Comparison of ENCODE assay signal across 9 mouse cellular contexts in genomic region chrX:23694588-23694987, GRCm38 (mm10). TPM values are rescaled to one million over a fixed set of nuclear protein-coding genes. Genes with fewer than 3 reads are reported as not detected.
DNase-seq lines count a peak whose midpoint lies in the region; ATAC-seq lines count a peak whose summit lies in the region.
"Had no signal": no experiment of that assay in that cellular context is flagged by ENCODE, and none has a peak within 500 bp of the region (broad histone marks: within the 10 kb centered on the region; RNA-seq: fewer than 3 reads in every experiment).

No protein-coding gene starts in this region.

- DNase-seq in forebrain, embryonic 10.5 days (ENCODE audit: extremely low spot score, low spot score): no peak
- DNase-seq in lung, adult 18-20 months: no peak
- DNase-seq in intestine, embryonic 14.5 days (ENCODE audit: low spot score): no peak
- DNase-seq in layer of hippocampus, adult 9-11 months: no peak
- no peak for DNase-seq in cerebellum, adult 18-20 months
- DNase-seq: spleen, adult 18-20 months had no signal

- 78% methylated on average over 3 of the region's 3 CpGs for WGBS in forebrain, embryonic 10.5 days
- 82% methylated on average over 3 of the region's 3 CpGs for WGBS in forebrain, embryonic 13.5 days
- WGBS in lung, embryonic 15.5 days: 63% methylated on average over 3 of the region's 3 CpGs
- WGBS in intestine, embryonic 14.5 days: 64% methylated on average over 3 of the region's 3 CpGs
- WGBS in neural tube, embryonic 13.5 days: 74% methylated on average over 3 of the region's 3 CpGs

- no peak overlapping the region; the same call in 1 of the 2 replicates for H3K4me2 ChIP-seq in forebrain, embryonic 13.5 days
- no peak overlapping the region for H3K4me2 ChIP-seq in lung, embryonic 15.5 days
- H3K4me2 ChIP-seq in intestine, embryonic 14.5 days (ENCODE audit: low read length): peak overlapping the region; percentile 50
- H3K4me2 ChIP-seq in neural tube, embryonic 13.5 days: peak overlapping the region; percentile 58

- H3K9ac ChIP-seq in forebrain, embryonic 13.5 days: no peak overlapping the region
- no peak overlapping the region for H3K9ac ChIP-seq in lung, embryonic 15.5 days
- H3K9ac ChIP-seq in intestine, embryonic 14.5 days (ENCODE audit: low read length): no peak overlapping the region
- H3K9ac ChIP-seq in neural tube, embryonic 13.5 days: no peak overlapping the region

- no peak overlapping the region for H3K27ac ChIP-seq in forebrain, embryonic 10.5 days
- no peak overlapping the region for H3K27ac ChIP-seq in forebrain, embryonic 13.5 days
- no peak overlapping the region for H3K27ac ChIP-seq in lung, embryonic 15.5 days
- no peak overlapping the region for H3K27ac ChIP-seq in intestine, embryonic 14.5 days (ENCODE audit: low read depth)
- no peak overlapping the region for H3K27ac ChIP-seq in neural tube, embryonic 13.5 days (replicated peaks)

- H3K27me3 ChIP-seq in forebrain, embryonic 10.5 days (ENCODE audit: poor library complexity, severe bottlenecking): no peaks in the 10 kb centered on the region
- H3K27me3 ChIP-seq in forebrain, embryonic 13.5 days: no peaks in the 10 kb centered on the region
- no peaks in the 10 kb centered on the region for H3K27me3 ChIP-seq in lung, embryonic 15.5 days
- H3K27me3 ChIP-seq in intestine, embryonic 14.5 days (replicated peaks; ENCODE audit: control insufficient read depth, insufficient read depth, low read length): no peaks in the 10 kb centered on the region
- H3K27me3 ChIP-seq in neural tube, embryonic 13.5 days: no peaks in the 10 kb centered on the region

- no peak for ATAC-seq in forebrain, embryonic 13.5 days
- ATAC-seq in lung, embryonic 15.5 days (ENCODE audit: borderline replicate concordance, extremely low read depth, low FRiP score, low TSS enrichment): no peak
- ATAC-seq in intestine, embryonic 14.5 days (replicated peaks; ENCODE audit: low FRiP score, low TSS enrichment, low read depth): no peak
- ATAC-seq in neural tube, embryonic 13.5 days (ENCODE audit: low read depth): no peak

- no peaks in the 10 kb centered on the region for H3K36me3 ChIP-seq in forebrain, embryonic 10.5 days (replicated peaks)
- H3K36me3 ChIP-seq in forebrain, embryonic 13.5 days (ENCODE audit: poor library complexity, severe bottlenecking): no peaks in the 10 kb centered on the region
- H3K36me3 ChIP-seq in lung, embryonic 15.5 days: no peaks in the 10 kb centered on the region
- no peaks in the 10 kb centered on the region for H3K36me3 ChIP-seq in intestine, embryonic 14.5 days (ENCODE audit: control insufficient read depth, insufficient read depth, low read length)
- no peaks in the 10 kb centered on the region for H3K36me3 ChIP-seq in neural tube, embryonic 13.5 days

- no peaks in the 10 kb centered on the region for H3K4me1 ChIP-seq in forebrain, embryonic 10.5 days
- H3K4me1 ChIP-seq in forebrain, embryonic 13.5 days: no peaks in the 10 kb centered on the region
- H3K4me1 ChIP-seq in lung, embryonic 15.5 days: no peaks in the 10 kb centered on the region
- H3K4me1 ChIP-seq in intestine, embryonic 14.5 days (replicated peaks; ENCODE audit: control insufficient read depth, insufficient read depth, low read length): no peaks in the 10 kb centered on the region
- H3K4me1 ChIP-seq in neural tube, embryonic 13.5 days (replicated peaks): no peaks in the 10 kb centered on the region; the same call in 1 of the 2 replicates

- no peaks in the 10 kb centered on the region for H3K9me3 ChIP-seq in forebrain, embryonic 10.5 days
- H3K9me3 ChIP-seq in forebrain, embryonic 13.5 days (replicated peaks): no peaks in the 10 kb centered on the region
- no peaks in the 10 kb centered on the region for H3K9me3 ChIP-seq in lung, embryonic 15.5 days
- H3K9me3 ChIP-seq in intestine, embryonic 14.5 days (ENCODE audit: control insufficient read depth, low read length): no peaks in the 10 kb centered on the region
- no peaks in the 10 kb centered on the region for H3K9me3 ChIP-seq in neural tube, embryonic 13.5 days

- H3K4me3 ChIP-seq in forebrain, embryonic 10.5 days: peak overlapping the region; percentile 65
- no peak overlapping the region for H3K4me3 ChIP-seq in forebrain, embryonic 13.5 days
- peak overlapping the region; percentile 58; the same call in 1 of the 2 replicates for H3K4me3 ChIP-seq in lung, embryonic 15.5 days
- peak overlapping the region; percentile 54; the same call in 1 of the 2 replicates for H3K4me3 ChIP-seq in intestine, embryonic 14.5 days (ENCODE audit: low read depth, low read length)
- 0 out of 2 replicates have a peak overlapping the region, but pooled peaks have one; percentile 58 for H3K4me3 ChIP-seq in neural tube, embryonic 13.5 days

RNA-seq across cellular contexts. Expression of gene Wdr44, which starts 1.7 kb away (rescaled TPM):
- polyA plus RNA-seq in forebrain, embryonic 10.5 days (2016; fragmentation: Nextera tagmentation; extraction: Ambion mirVana): 4.9 and 5.1 TPM in 2 replicates
- 14.2 and 14.9 TPM in 2 replicates for polyA plus RNA-seq in forebrain, embryonic 13.5 days (2015; fragmentation: Nextera tagmentation; extraction: Ambion mirVana)
- polyA plus RNA-seq in lung, embryonic 15.5 days (2015; fragmentation: Nextera tagmentation; extraction: Ambion mirVana): 6.3 and 7.7 TPM in 2 replicates
- polyA plus RNA-seq in intestine, embryonic 14.5 days (2014; fragmentation: Nextera tagmentation; extraction: Ambion mirVana): 6.6 and 7.3 TPM in 2 replicates
- polyA plus RNA-seq in neural tube, embryonic 13.5 days (2015; fragmentation: Nextera tagmentation; extraction: Ambion mirVana): 14.4 and 16.5 TPM in 2 replicates

Comparison
In these comparisons a context has a peak if more than half of its experiments do, and no peak if none do; other contexts are left out.
1. H3K4me2 ChIP-seq: peak in intestine, embryonic 14.5 days (single experiment) and neural tube, embryonic 13.5 days (single experiment); none in forebrain, embryonic 13.5 days (single experiment) and lung, embryonic 15.5 days (single experiment).